Comparison of ENCODE assay signal across 8 mouse cellular contexts in the genomic region with DNA sequence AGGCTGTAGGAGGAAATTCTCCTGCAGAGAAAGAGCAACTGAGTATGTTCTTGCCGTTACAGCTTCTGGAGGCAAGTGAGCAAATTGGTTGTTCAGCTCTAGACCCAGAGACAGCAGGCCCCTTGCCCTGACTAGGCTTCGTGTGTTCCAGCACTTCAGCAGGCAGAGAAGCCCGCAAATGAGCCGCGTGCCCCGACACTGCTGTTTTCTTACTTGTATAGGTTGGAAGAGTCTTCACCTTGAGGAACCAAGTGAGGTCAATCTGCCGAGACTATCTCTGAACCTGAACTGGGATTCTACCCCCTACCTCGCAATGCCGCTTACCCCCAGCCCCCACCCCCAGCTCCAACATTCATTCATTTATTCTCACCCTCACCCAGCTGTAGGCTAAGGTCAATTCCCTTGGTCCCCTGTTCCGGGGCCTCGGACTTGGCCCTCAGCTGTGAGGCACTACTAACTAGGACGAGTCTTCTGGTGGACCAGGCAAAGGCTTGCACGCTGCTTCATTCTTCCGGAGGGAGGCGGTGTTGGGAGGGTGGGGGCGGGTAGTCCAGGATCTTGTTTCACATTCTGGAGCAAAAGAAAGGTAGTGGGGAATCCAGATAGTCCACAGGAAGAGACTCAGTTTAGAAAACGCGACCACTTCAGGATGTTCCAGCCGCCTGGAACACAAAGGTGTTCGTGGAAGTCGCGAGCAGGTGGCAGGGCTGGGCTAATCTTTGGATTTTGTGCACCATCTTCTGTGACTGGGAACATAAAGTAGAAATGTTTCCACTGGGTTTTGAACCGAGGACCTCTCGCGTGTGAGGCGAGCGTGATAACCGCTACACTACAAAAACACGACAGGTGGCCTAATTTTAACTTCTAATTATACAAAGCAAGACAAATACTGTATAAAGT. TPM values are rescaled to one million over a fixed set of nuclear protein-coding genes. Genes with fewer than 3 reads are reported as not detected.
DNase-seq lines count a peak whose midpoint lies in the region; ATAC-seq and TF ChIP-seq lines count a peak whose summit lies in the region.

No protein-coding gene starts in this region.

- no peaks in the 10 kb centered on the region for H3K36me3 ChIP-seq in lung, embryonic 15.5 days
- no peaks in the 10 kb centered on the region for H3K36me3 ChIP-seq in forebrain, embryonic 10.5 days (replicated peaks)
- H3K36me3 ChIP-seq in myocyte (ENCODE audit: control insufficient read depth, insufficient read depth): no peaks in the 10 kb centered on the region

- H3K4me3 ChIP-seq in lung, embryonic 15.5 days: peak overlapping the region; percentile 37
- H3K4me3 ChIP-seq in forebrain, embryonic 10.5 days: peak overlapping the region; percentile 61
- H3K4me3 ChIP-seq in myocyte: no peak overlapping the region

- no peak for TF ChIP-seq POLR2A in myocyte (IDR thresholded peaks at IDR 0.05; ENCODE audit: insufficient read length, low read depth)

- H3K27me3 ChIP-seq in lung, embryonic 15.5 days: peaks cover 13% of the 10 kb centered on the region; the same call in 1 of the 2 replicates
- H3K27me3 ChIP-seq in forebrain, embryonic 10.5 days (ENCODE audit: poor library complexity, severe bottlenecking): peaks cover 31% of the 10 kb centered on the region
- peaks cover 6% of the 10 kb centered on the region for H3K27me3 ChIP-seq in myocyte (ENCODE audit: control insufficient read depth, insufficient read depth, insufficient read length)

- 5% methylated on average over 29 of the region's 29 CpGs for WGBS in lung, embryonic 15.5 days
- 3% methylated on average over 29 of the region's 29 CpGs for WGBS in forebrain, embryonic 10.5 days

- 0 out of 2 replicates have a peak overlapping the region, but pooled peaks have one; percentile 27 for H3K9ac ChIP-seq in lung, embryonic 15.5 days

- no peak for ATAC-seq in lung, embryonic 15.5 days (ENCODE audit: borderline replicate concordance, extremely low read depth, low FRiP score, low TSS enrichment)
- ATAC-seq in erythroid progenitor cell, adult 5-6 weeks (replicated peaks; ENCODE audit: low FRiP score, poor library complexity, severe bottlenecking): no peak

- H3K4me2 ChIP-seq in lung, embryonic 15.5 days: peak overlapping the region; percentile 65
- peak overlapping the region; percentile 53 for H3K4me2 ChIP-seq in myocyte (ENCODE audit: low read depth)

- no peaks in the 10 kb centered on the region for H3K9me3 ChIP-seq in lung, embryonic 15.5 days
- no peaks in the 10 kb centered on the region for H3K9me3 ChIP-seq in forebrain, embryonic 10.5 days

- no peak overlapping the region for H3K27ac ChIP-seq in lung, embryonic 15.5 days
- H3K27ac ChIP-seq in forebrain, embryonic 10.5 days: peak overlapping the region; percentile 69; the same call in 1 of the 2 replicates

- no peak overlapping the region for H3ac ChIP-seq in myocyte (ENCODE audit: control insufficient read depth, insufficient read length)

- no peaks in the 10 kb centered on the region for H3K79me2 ChIP-seq in myocyte (ENCODE audit: control insufficient read depth, insufficient read depth)

- no peak for DNase-seq in lung, postnatal 25 days (ENCODE audit: low spot score)
- DNase-seq in c-Kit-positive CD71-negative TER-119-negative erythroid progenitor cells, embryonic 14.5 days (ENCODE audit: low read depth): peak; percentile 85
- peak; percentile 55 for DNase-seq in forebrain, embryonic 10.5 days (ENCODE audit: extremely low spot score, low spot score)
- DNase-seq in layer of hippocampus, postnatal 36 days: peak; percentile 45 to 54
- no peak for DNase-seq in gastrocnemius, adult 18-20 months (ENCODE audit: low spot score)

- H3K4me1 ChIP-seq in lung, embryonic 15.5 days: peaks cover 16% of the 10 kb centered on the region
- H3K4me1 ChIP-seq in forebrain, embryonic 10.5 days: peaks cover 16% of the 10 kb centered on the region

TF ChIP-seq in myocyte, 11 proteins besides CTCF, POLR2A, EP300 and RAD21:
- TF ChIP-seq POLR2AphosphoS2 (IDR thresholded peaks at IDR 0.05; ENCODE audit: insufficient read length, low read depth) (no peak), MAX (IDR thresholded peaks at IDR 0.05; ENCODE audit: low read depth) (no peak), MYOG (IDR thresholded peaks at IDR 0.05; ENCODE audit: control insufficient read depth in 1 of 3, insufficient read depth in 1 of 3, insufficient read length in 2 of 3, low read depth in 2 of 3) (no peak), TCF3 (IDR thresholded peaks at IDR 0.05; ENCODE audit: insufficient read length, low read depth) (no peak), SRF (IDR thresholded peaks at IDR 0.05; ENCODE audit: control insufficient read depth, insufficient read length, low read depth) (no peak), E2F4 (IDR thresholded peaks at IDR 0.05; ENCODE audit: insufficient read depth) (no peak), MYOD1 (IDR thresholded peaks at IDR 0.05; ENCODE audit: control insufficient read depth in 1 of 3, insufficient read length in 2 of 3, low read depth in 2 of 3) (peak in 1 of 3 experiments; percentile 19), CEBPB (IDR thresholded peaks at IDR 0.05; ENCODE audit: insufficient read depth, poor library complexity, severe bottlenecking) (no peak)

RNA-seq across cellular contexts. Expression of a gene that starts 12.1 kb away (rescaled TPM):
- polyA plus RNA-seq in lung, embryonic 15.5 days (2015; fragmentation: Nextera tagmentation; extraction: Ambion mirVana): 13.6 and 14.2 TPM in 2 replicates
- polyA plus RNA-seq in forebrain, embryonic 10.5 days (2016; fragmentation: Nextera tagmentation; extraction: Ambion mirVana): 15.3 and 15.5 TPM in 2 replicates
- total RNA-seq in layer of hippocampus, postnatal 36 days (2021): 1 to 10 TPM; 7.9 to 8.7 TPM
- polyA plus RNA-seq in myocyte (2012; fragmentation: generic; extraction: Trizol): 7.4 TPM
- 1.1 and 2.1 TPM in 2 replicates for total RNA-seq in erythroid progenitor cell, adult 5-6 weeks (2015; ENCODE audit: low replicate concordance)
- total RNA-seq in erythroid progenitor cell, adult 5-6 weeks (2017; ENCODE audit: low replicate concordance): 1.3 and 1.6 TPM in 2 replicates
- total RNA-seq in gastrocnemius, adult 18-20 months (2021): 1 to 10 TPM; 3.8 to 4.2 TPM

RNA-seq across cellular contexts. Expression of a gene that starts 42.6 kb away (rescaled TPM):
- 51.9 and 53.3 TPM in 2 replicates for polyA plus RNA-seq in lung, embryonic 15.5 days (2015; fragmentation: Nextera tagmentation; extraction: Ambion mirVana)
- 57.1 and 58.7 TPM in 2 replicates for polyA plus RNA-seq in forebrain, embryonic 10.5 days (2016; fragmentation: Nextera tagmentation; extraction: Ambion mirVana)
- 10 to 100 TPM; 37.7 to 38.8 TPM for total RNA-seq in layer of hippocampus, postnatal 36 days (2021)
- 4.3 TPM for polyA plus RNA-seq in myocyte (2012; fragmentation: generic; extraction: Trizol)
- 4.3 and 15.1 TPM in 2 replicates for total RNA-seq in erythroid progenitor cell, adult 5-6 weeks (2015; ENCODE audit: low replicate concordance)
- 18.7 and 48.1 TPM in 2 replicates for total RNA-seq in erythroid progenitor cell, adult 5-6 weeks (2017; ENCODE audit: low replicate concordance)
- 10 to 100 TPM in 1 of 2 experiments, 1 to 10 TPM in 1; 9.9 to 11.7 TPM for total RNA-seq in gastrocnemius, adult 18-20 months (2021)

RNA-seq across cellular contexts. Expression of a gene that starts 54.1 kb away (rescaled TPM):
- polyA plus RNA-seq in lung, embryonic 15.5 days (2015; fragmentation: Nextera tagmentation; extraction: Ambion mirVana): 0.14 and 0.26 TPM in 2 replicates
- 0.09 TPM in 1 of 2 replicates, not detected in the other for polyA plus RNA-seq in forebrain, embryonic 10.5 days (2016; fragmentation: Nextera tagmentation; extraction: Ambion mirVana)
- not detected for total RNA-seq in layer of hippocampus, postnatal 36 days (2021)
- 0.02 TPM for polyA plus RNA-seq in myocyte (2012; fragmentation: generic; extraction: Trizol)
- total RNA-seq in erythroid progenitor cell, adult 5-6 weeks (2015; ENCODE audit: low replicate concordance): 1.4 and 4.2 TPM in 2 replicates
- 0.90 and 1.4 TPM in 2 replicates for total RNA-seq in erythroid progenitor cell, adult 5-6 weeks (2017; ENCODE audit: low replicate concordance)
- total RNA-seq in gastrocnemius, adult 18-20 months (2021): not detected

Comparison
In these comparisons a context has a peak if more than half of its experiments do, and no peak if none do; other contexts are left out.
1. DNase-seq: peak in c-Kit-positive CD71-negative TER-119-negative erythroid progenitor cells, embryonic 14.5 days (single experiment), forebrain, embryonic 10.5 days (single experiment) and layer of hippocampus, postnatal 36 days (2 of 2); none in lung, postnatal 25 days (single experiment) and gastrocnemius, adult 18-20 months (single experiment).